ENCODE assay signal across 1 mouse cellular context in genomic region chr15:102398629-102399028, GRCm38 (mm10).
TF ChIP-seq lines count a peak whose summit lies in the region.

No protein-coding gene starts in this region.

TF ChIP-seq in CH12.LX, 34 proteins besides CTCF, POLR2A, EP300 and RAD21:
- no peak; the same call in 1 of the 2 replicates for TF ChIP-seq ZNF384 (IDR thresholded peaks at IDR 0.05; ENCODE audit: low read depth, low read length)
- 0 out of 2 replicates have a peak, but pooled peaks have one; percentile 12 for TF ChIP-seq NELFE (IDR thresholded peaks at IDR 0.05; ENCODE audit: low read depth, low read length)
- no peak for TF ChIP-seq E2F4 (IDR thresholded peaks at IDR 0.05; ENCODE audit: insufficient replicate concordance, low read depth, low read length)
- TF ChIP-seq MXI1 (IDR thresholded peaks at IDR 0.05; ENCODE audit: low read depth, low read length), result peak; percentile 23; the same call in 1 of the 2 replicates
- no peak for TF ChIP-seq JUN (IDR thresholded peaks at IDR 0.05; ENCODE audit: insufficient read depth, low read depth, low read length)
- TF ChIP-seq CHD2 (IDR thresholded peaks at IDR 0.05; ENCODE audit: low read length), result peak; percentile 80
- TF ChIP-seq HCFC1 (IDR thresholded peaks at IDR 0.05; ENCODE audit: low read depth, low read length), result 0 out of 2 replicates have a peak, but pooled peaks have one; percentile 11
- TF ChIP-seq MAZ (IDR thresholded peaks at IDR 0.05; ENCODE audit: low read depth, low read length), result 0 out of 2 replicates have a peak, but pooled peaks have one; percentile 47
- TF ChIP-seq ZMIZ1 (IDR thresholded peaks at IDR 0.05; ENCODE audit: low read depth, low read length), result no peak
- TF ChIP-seq BHLHE40 (IDR thresholded peaks at IDR 0.05; ENCODE audit: low read depth, low read length), result peak; percentile 57
- TF ChIP-seq TBP (conservative IDR thresholded peaks at IDR 0.05; ENCODE audit: low read depth, low read length), result 0 out of 2 replicates have a peak, but pooled peaks have one; percentile 5
- peak; percentile 8; the same call in 1 of the 2 replicates for TF ChIP-seq NRF1 (IDR thresholded peaks at IDR 0.05; ENCODE audit: low read depth, low read length)
- TF ChIP-seq IRF4 (IDR thresholded peaks at IDR 0.05; ENCODE audit: low read depth, low read length), result peak; percentile 58
- TF ChIP-seq ETS1 (conservative IDR thresholded peaks at IDR 0.05; ENCODE audit: low read depth, low read length), result peak; percentile 20; the same call in 1 of the 2 replicates
